22 mouse cellular contexts compared by ENCODE assay signal in genomic region chr13:116619105-116619504, GRCm38 (mm10).
DNase-seq lines count a peak whose midpoint lies in the region; ATAC-seq and TF ChIP-seq lines count a peak whose summit lies in the region.
"Had no signal": no experiment of that assay in that cellular context is flagged by ENCODE, and none has a peak within 500 bp of the region (broad histone marks: within the 10 kb centered on the region; RNA-seq: fewer than 3 reads in every experiment).

No protein-coding gene starts in this region.

- no peak overlapping the region for H3ac ChIP-seq in C2C12 (ENCODE audit: control insufficient read depth, insufficient read length, low read depth)

- no peaks in the 10 kb centered on the region for H3K36me3 ChIP-seq in intestine, embryonic 15.5 days
- H3K36me3 ChIP-seq in intestine, postnatal 0 days (ENCODE audit: control insufficient read depth, insufficient read depth), result no peaks in the 10 kb centered on the region
- H3K36me3 ChIP-seq in C2C12 (ENCODE audit: control insufficient read depth, insufficient read depth), result no peaks in the 10 kb centered on the region
- H3K36me3 ChIP-seq: G1E had no signal

- H3K79me3 ChIP-seq in C2C12 (ENCODE audit: low read depth), result no peaks in the 10 kb centered on the region

- no peaks in the 10 kb centered on the region for H3K79me2 ChIP-seq in C2C12 (ENCODE audit: control insufficient read depth, insufficient read depth)

- peak; percentile 74 for DNase-seq in large intestine, adult 2 months (ENCODE audit: low read depth, low spot score)
- no peak for DNase-seq in frontal cortex, adult 2 months (ENCODE audit: extremely low spot score in 1 of 2, low spot score in 1 of 2)
- no peak for DNase-seq in cerebellum, adult 8-10 months
- DNase-seq: adrenal gland, adult 2 months; adrenal gland, adult 8-10 months; adrenal gland, postnatal 10 days; adrenal gland, postnatal 14 days; adrenal gland, postnatal 25 days; adrenal gland, postnatal 36 days; B cell, adult 2 months; cerebellum, adult 11 months; cerebellum, adult 11-12 months; cerebellum, adult 18-20 months; cerebellum, adult 2 months had no signal

- TF ChIP-seq CTCF in intestine, postnatal 0 days (IDR thresholded peaks at IDR 0.05; ENCODE audit: low read depth), result no peak
- TF ChIP-seq CTCF in C2C12 (IDR thresholded peaks at IDR 0.05; ENCODE audit: control insufficient read depth, insufficient read depth, insufficient read length), result no peak

- no peak overlapping the region for H3K4me3 ChIP-seq in intestine, embryonic 15.5 days (replicated peaks)
- no peak overlapping the region for H3K4me3 ChIP-seq in intestine, postnatal 0 days (ENCODE audit: low read depth, low read length)
- H3K4me3 ChIP-seq in C2C12 (ENCODE audit: insufficient read depth, poor library complexity, severe bottlenecking), result no peak overlapping the region

- H3K9me3 ChIP-seq in intestine, embryonic 15.5 days, result no peaks in the 10 kb centered on the region
- no peaks in the 10 kb centered on the region for H3K9me3 ChIP-seq in intestine, postnatal 0 days (ENCODE audit: control insufficient read depth)

- WGBS in intestine, embryonic 15.5 days, result 55% methylated on average over 5 of the region's 5 CpGs
- 51% methylated on average over 5 of the region's 5 CpGs for WGBS in intestine, postnatal 0 days
- 9% methylated on average over 5 of the region's 5 CpGs for WGBS in large intestine, adult 2 months

- H3K27ac ChIP-seq in intestine, embryonic 15.5 days, result no peak overlapping the region
- no peak overlapping the region for H3K27ac ChIP-seq in intestine, postnatal 0 days (ENCODE audit: low read depth, low read length)

- H3K27me3 ChIP-seq in intestine, embryonic 15.5 days (replicated peaks), result no peaks in the 10 kb centered on the region
- H3K27me3 ChIP-seq in intestine, postnatal 0 days (replicated peaks; ENCODE audit: control insufficient read depth, insufficient read depth, low read length), result no peaks in the 10 kb centered on the region
- H3K27me3 ChIP-seq in C2C12 (ENCODE audit: control insufficient read depth, insufficient read depth, insufficient read length), result no peaks in the 10 kb centered on the region
- H3K27me3 ChIP-seq: CH12.LX had no signal

- ATAC-seq in intestine, embryonic 15.5 days, result peak; percentile 77
- ATAC-seq in intestine, postnatal 0 days, result no peak
- ATAC-seq: activated CD4-positive, CD25-positive, alpha-beta regulatory T cell, adult 4 months; CD4-positive, CD25-positive, alpha-beta regulatory T cell, adult 4 months; Patski had no signal

- no peaks in the 10 kb centered on the region for H3K4me1 ChIP-seq in intestine, embryonic 15.5 days (replicated peaks)
- no peaks in the 10 kb centered on the region for H3K4me1 ChIP-seq in intestine, postnatal 0 days (replicated peaks; ENCODE audit: control insufficient read depth, insufficient read depth, low read length)

- H3K9ac ChIP-seq in intestine, embryonic 15.5 days, result no peak overlapping the region
- H3K9ac ChIP-seq in intestine, postnatal 0 days (ENCODE audit: low read depth, low read length), result no peak overlapping the region

- H3K4me2 ChIP-seq in intestine, embryonic 15.5 days (replicated peaks), result no peak overlapping the region
- H3K4me2 ChIP-seq in intestine, postnatal 0 days (replicated peaks; ENCODE audit: low read depth), result no peak overlapping the region

TF ChIP-seq in C2C12, 6 proteins besides CTCF, POLR2A, EP300 and RAD21:
- TF ChIP-seq FOSL1 (IDR thresholded peaks at IDR 0.05; ENCODE audit: insufficient read depth, low read length, poor library complexity, severe bottlenecking) (no peak), MYOD1 (IDR thresholded peaks at IDR 0.05; ENCODE audit: control insufficient read depth, insufficient read length, low read depth) (peak; percentile 41)
TF ChIP-seq in C2C12: peak in this region for 1.
